Mouse (Mus musculus): Measurements from ENCODE around the gene Tspyl1.
A peak's percentile ranks its signal among the peaks of the same experiment; 100 is the strongest.

GRCm38 (mm10) chr10:34280591-34281175 lies 1.3 kb upstream of the Tspyl1 start:
- TF ChIP-seq CTCF (IDR thresholded peaks at IDR 0.05; ENCODE audit: borderline replicate concordance, insufficient read depth, low read depth, low read length), result peak; percentile 30; the same call in 1 of the 2 replicates
- TF ChIP-seq POLR2A (IDR thresholded peaks at IDR 0.05; ENCODE audit: borderline replicate concordance, insufficient read depth, low read length), result no peak
